ENCODE assay signal across 8 mouse cellular contexts in genomic region chr8:93843858-93844502, GRCm38 (mm10). TPM values are rescaled to one million over a fixed set of nuclear protein-coding genes. Genes with fewer than 3 reads are reported as not detected.
DNase-seq lines count a peak whose midpoint lies in the region; ATAC-seq and TF ChIP-seq lines count a peak whose summit lies in the region.

No protein-coding gene starts in this region.

- no peak overlapping the region for H3K27ac ChIP-seq in heart, embryonic 12.5 days (ENCODE audit: poor library complexity, severe bottlenecking)
- no peak overlapping the region; the same call in 1 of the 2 replicates for H3K27ac ChIP-seq in stomach, postnatal 0 days (replicated peaks)
- H3K27ac ChIP-seq in hindbrain, embryonic 14.5 days, result no peak overlapping the region

- no peaks in the 10 kb centered on the region for H3K9me3 ChIP-seq in heart, embryonic 12.5 days (replicated peaks)
- H3K9me3 ChIP-seq in stomach, postnatal 0 days (ENCODE audit: control insufficient read depth, low read length), result no peaks in the 10 kb centered on the region
- H3K9me3 ChIP-seq in hindbrain, embryonic 14.5 days (ENCODE audit: control insufficient read depth, low read length), result no peaks in the 10 kb centered on the region

- TF ChIP-seq EP300 in stomach, postnatal 0 days (optimal IDR thresholded peaks at IDR 0.05), result no peak

- DNase-seq in heart, adult 11 months, result no peak
- peak; percentile 27 for DNase-seq in retina, postnatal 1 day
- no peak for DNase-seq in retina, embryonic 14.5 days (ENCODE audit: low spot score)
- peak; percentile 18 to 20 for DNase-seq in heart, postnatal 14 days
- DNase-seq in stomach, postnatal 0 days (ENCODE audit: low spot score), result peak; percentile 36
- no peak for DNase-seq in gastrocnemius, postnatal 14 days
- no peak for DNase-seq in hindbrain, embryonic 14.5 days (ENCODE audit: low spot score)

- no peaks in the 10 kb centered on the region for H3K27me3 ChIP-seq in heart, embryonic 12.5 days (replicated peaks)
- H3K27me3 ChIP-seq in stomach, postnatal 0 days (ENCODE audit: control insufficient read depth, insufficient read depth, low read length), result no peaks in the 10 kb centered on the region
- no peaks in the 10 kb centered on the region for H3K27me3 ChIP-seq in hindbrain, embryonic 14.5 days (ENCODE audit: control insufficient read depth, insufficient read depth, low read length)

- intact Hi-C loops in heart, postnatal 14 days (cut with DNase I), result loop anchor here (5.0 kb wide), 1 partner anchor 182 kb away; no protein-coding TSS in a partner anchor
- intact Hi-C loops in gastrocnemius, postnatal 14 days (cut with DNase I; ENCODE audit: low total_unique reads), result no loop called here

- H3K4me2 ChIP-seq in heart, embryonic 12.5 days, result 0 out of 2 replicates have a peak overlapping the region, but pooled peaks have one; percentile 7
- no peak overlapping the region for H3K4me2 ChIP-seq in stomach, postnatal 0 days (replicated peaks; ENCODE audit: low read depth)
- no peak overlapping the region for H3K4me2 ChIP-seq in hindbrain, embryonic 14.5 days (replicated peaks)

- TF ChIP-seq CTCF in stomach, postnatal 0 days (IDR thresholded peaks at IDR 0.05; ENCODE audit: low read depth), result peak; percentile 69

- peak overlapping the region; percentile 32; the same call in 1 of the 2 replicates for H3K9ac ChIP-seq in heart, embryonic 12.5 days
- no peak overlapping the region for H3K9ac ChIP-seq in stomach, postnatal 0 days (ENCODE audit: low read length)
- no peak overlapping the region for H3K9ac ChIP-seq in hindbrain, embryonic 14.5 days

- WGBS in heart, embryonic 12.5 days, result 36% methylated on average over 12 of the region's 12 CpGs
- 47% methylated on average over 12 of the region's 12 CpGs for WGBS in stomach, postnatal 0 days
- 47% methylated on average over 12 of the region's 12 CpGs for WGBS in hindbrain, embryonic 14.5 days

- ATAC-seq in heart, embryonic 12.5 days (ENCODE audit: insufficient number of reproducible peaks, low FRiP score), result no peak
- ATAC-seq in stomach, postnatal 0 days (ENCODE audit: low FRiP score, low TSS enrichment), result no peak
- no peak for ATAC-seq in hindbrain, embryonic 14.5 days (ENCODE audit: low FRiP score)

- H3K4me1 ChIP-seq in heart, embryonic 12.5 days (replicated peaks), result peaks cover 75% of the 10 kb centered on the region
- no peaks in the 10 kb centered on the region for H3K4me1 ChIP-seq in stomach, postnatal 0 days (replicated peaks; ENCODE audit: control insufficient read depth, insufficient read depth)
- H3K4me1 ChIP-seq in hindbrain, embryonic 14.5 days (replicated peaks; ENCODE audit: control insufficient read depth, insufficient read depth, low read length), result peaks cover 44% of the 10 kb centered on the region

- H3K36me3 ChIP-seq in heart, embryonic 12.5 days, result no peaks in the 10 kb centered on the region
- H3K36me3 ChIP-seq in stomach, postnatal 0 days (ENCODE audit: control insufficient read depth, insufficient read depth, low read length), result no peaks in the 10 kb centered on the region
- no peaks in the 10 kb centered on the region for H3K36me3 ChIP-seq in hindbrain, embryonic 14.5 days (replicated peaks; ENCODE audit: control insufficient read depth, insufficient read depth)

- no peak overlapping the region for H3K4me3 ChIP-seq in heart, embryonic 12.5 days
- H3K4me3 ChIP-seq in stomach, postnatal 0 days (ENCODE audit: low read depth, low read length), result no peak overlapping the region
- H3K4me3 ChIP-seq in hindbrain, embryonic 14.5 days (replicated peaks; ENCODE audit: low read length), result no peak overlapping the region

RNA-seq across cellular contexts. Expression of gene Gnao1, which starts 34.2 kb away (rescaled TPM):
- 18.7 and 19.3 TPM in 2 replicates for polyA plus RNA-seq in heart, embryonic 12.5 days (2016; fragmentation: Nextera tagmentation; extraction: Ambion mirVana)
- 10 to 100 TPM; 20.0 to 26.8 TPM for total RNA-seq in heart, postnatal 14 days (2021)
- 7.2 and 9.5 TPM in 2 replicates for polyA plus RNA-seq in stomach, postnatal 0 days (2015; fragmentation: Nextera tagmentation; extraction: Ambion mirVana)
- 10 to 100 TPM; 11.1 to 11.6 TPM for total RNA-seq in gastrocnemius, postnatal 14 days (2021)
- polyA plus RNA-seq in hindbrain, embryonic 14.5 days (2014; fragmentation: Nextera tagmentation; extraction: Ambion mirVana), result 200 and 230 TPM in 2 replicates

Comparison
In these comparisons a context has a peak if more than half of its experiments do, and no peak if none do; other contexts are left out.
1. DNase-seq: peak in retina, postnatal 1 day (single experiment), heart, postnatal 14 days (2 of 2) and stomach, postnatal 0 days (single experiment); none in heart, adult 11 months (single experiment), retina, embryonic 14.5 days (single experiment), gastrocnemius, postnatal 14 days (single experiment) and hindbrain, embryonic 14.5 days (single experiment).